Mouse (Mus musculus) T-cell, adult 66 days (primary cell): ENCODE data around the gene Nicn1. TPM values are rescaled to one million over a fixed set of nuclear protein-coding genes. Genes with fewer than 3 reads are reported as not detected.

Source experiments
- total RNA-seq, 2 experiments: library from RNA; stranded (reverse); gene quantifications; 3 replicates in 1 of 2; 4 replicates in 1 of 2; pipeline ENCODE4 v1.2.4; 2023

The Nicn1 gene
- 1 to 10 TPM; 2.9 to 3.2 TPM for total RNA-seq

GRCm38 (mm10) chr9:108290016-108290750 lies at the start of gene Nicn1:
Nicn1 (plus strand) TSS chr9:108290429.

GRCm38 (mm10) chr9:108263690-108264190 lies 26.5 kb upstream of the Nicn1 start, which contains the start of gene Dag1:
Dag1 (minus strand) TSS chr9:108263958.

GRCm38 (mm10) chr9:108296453-108297355 lies 6.5 kb downstream of the Nicn1 start, which contains the start of gene Amt:
Amt (plus strand) TSS chr9:108296853.

GRCm38 (mm10) chr9:108305629-108306520 lies 15.6 kb downstream of the Nicn1 start, which contains the start of the genes Rhoa and Tcta:
Rhoa (plus strand) TSS chr9:108306129.
Tcta (minus strand) TSS chr9:108306160.

GRCm38 (mm10) chr9:108338886-108339781 lies 48.9 kb downstream of the Nicn1 start, which contains the start of gene Gpx1:
Gpx1 (plus strand) TSS chr9:108338903.

Other genes starting within 250 kb of the Nicn1 start
- 10 to 100 TPM; 18.2 to 19.6 TPM for gene Gmppb, start 241.2 kb upstream of the Nicn1 start, total RNA-seq
- 1 to 10 TPM; 6.5 to 7.5 TPM for gene Amigo3, start 237.3 kb upstream of the Nicn1 start, total RNA-seq
- gene Mst1, start 210.0 kb upstream of the Nicn1 start, total RNA-seq = under 1 TPM; 0.23 to 0.50 TPM
- 100 to 1,000 TPM; 181 to 188 TPM for gene Rnf123, start 207.1 kb upstream of the Nicn1 start, total RNA-seq
- gene Apeh, start 195.8 kb upstream of the Nicn1 start, total RNA-seq = 100 to 1,000 TPM; 105 to 120 TPM
- gene Bsn, start 100.0 kb upstream of the Nicn1 start, total RNA-seq = 1 to 10 TPM in 1 of 2 experiments, under 1 TPM in 1; 0.59 to 1.2 TPM
- gene Dag1, start 26.5 kb upstream of the Nicn1 start, total RNA-seq = 10 to 100 TPM; 32.0 to 33.0 TPM
- gene Amt, start 6.4 kb downstream of the Nicn1 start, total RNA-seq = 1 to 10 TPM; 1.9 to 2.3 TPM
- 100 to 1,000 TPM; 347 to 351 TPM for gene Rhoa, start 15.7 kb downstream of the Nicn1 start, total RNA-seq
- 10 to 100 TPM; 10.4 to 11.9 TPM for gene Tcta, start 15.7 kb downstream of the Nicn1 start, total RNA-seq
- 100 to 1,000 TPM; 212 to 222 TPM for gene Gpx1, start 48.5 kb downstream of the Nicn1 start, total RNA-seq
- gene Usp4, start 57.4 kb downstream of the Nicn1 start, total RNA-seq = 100 to 1,000 TPM; 154 to 155 TPM
- 10 to 100 TPM in 1 of 2 experiments, 1 to 10 TPM in 1; 7.6 to 10.3 TPM for gene 1700102P08Rik, start 102.4 kb downstream of the Nicn1 start, total RNA-seq
- under 1 TPM in 1 of 2 experiments, not detected in 1; 0.18 TPM for gene Ccdc36, start 138.1 kb downstream of the Nicn1 start, total RNA-seq
- not detected for gene BC048562, start 146.1 kb downstream of the Nicn1 start, total RNA-seq
- gene Ccdc71, start 170.1 kb downstream of the Nicn1 start, total RNA-seq = 10 to 100 TPM; 37.6 to 40.0 TPM
- 1 to 10 TPM; 4.3 to 5.6 TPM for gene Klhdc8b, start 171.2 kb downstream of the Nicn1 start, total RNA-seq
- gene Lamb2, start 189.3 kb downstream of the Nicn1 start, total RNA-seq = under 1 TPM in 1 of 2 experiments, not detected in 1; 0.30 TPM
- gene Usp19, start 200.2 kb downstream of the Nicn1 start, total RNA-seq = 100 to 1,000 TPM; 288 to 319 TPM
- 100 to 1,000 TPM; 207 to 272 TPM for gene Qars, start 217.3 kb downstream of the Nicn1 start, total RNA-seq
- gene Qrich1, start 226.4 kb downstream of the Nicn1 start, total RNA-seq = 100 to 1,000 TPM; 216 to 233 TPM